Mouse (Mus musculus): Measurements from ENCODE around the gene Mia.

The Mia gene

GRCm38 (mm10) chr7:27160921-27161320 lies 20.0 kb downstream of the Mia start:
- no peak for DNase-seq (ENCODE audit: low spot score in 2 of 2)

GRCm38 (mm10) chr7:27159882-27160281 lies 21.1 kb downstream of the Mia start:
- DNase-seq (ENCODE audit: low spot score in 2 of 2), result peak; percentile 84 to 95

GRCm38 (mm10) chr7:27159256-27159655 lies 21.7 kb downstream of the Mia start:
- no peak for DNase-seq (ENCODE audit: low spot score in 2 of 2)

GRCm38 (mm10) chr7:27158171-27158570 lies 22.8 kb downstream of the Mia start:
- no peak for DNase-seq (ENCODE audit: low spot score in 2 of 2)

GRCm38 (mm10) chr7:27156005-27156404 lies 25.0 kb downstream of the Mia start:
- no peak for DNase-seq (ENCODE audit: low spot score in 2 of 2)

GRCm38 (mm10) chr7:27153205-27153764 lies 27.7 kb downstream of the Mia start, which contains the start of gene Cyp2t4:
Gene Cyp2t4 (plus strand): TSS chr7:27153714.
- no peak for DNase-seq (ENCODE audit: low spot score in 2 of 2)

- DNase-seq (ENCODE audit: low spot score in 2 of 2), result no peak
Observed at GRCm38 (mm10) chr7:27136410-27136996, 44.5 kb downstream of the Mia start.

- DNase-seq (ENCODE audit: low spot score in 2 of 2), result no peak
Observed at GRCm38 (mm10) chr7:27133757-27134156, 47.2 kb downstream of the Mia start.

GRCm38 (mm10) chr7:27133156-27133555 lies 47.8 kb downstream of the Mia start:
- no peak for DNase-seq (ENCODE audit: low spot score in 2 of 2)

GRCm38 (mm10) chr7:27132588-27132987 lies 48.4 kb downstream of the Mia start:
- peak in 1 of 2 experiments; percentile 69 for DNase-seq (ENCODE audit: low spot score in 2 of 2)

- no peak for DNase-seq (ENCODE audit: low spot score in 2 of 2)
Observed at GRCm38 (mm10) chr7:27131387-27131786, 49.6 kb downstream of the Mia start.

- DNase-seq (ENCODE audit: low spot score in 2 of 2), result no peak
Observed at GRCm38 (mm10) chr7:27130521-27131370, 50.2 kb downstream of the Mia start.

- DNase-seq (ENCODE audit: low spot score in 2 of 2), result no peak
Observed at GRCm38 (mm10) chr7:27129811-27130210, 51.1 kb downstream of the Mia start.
